Mouse (Mus musculus) limb, embryonic 15.5 days (tissue): ENCODE results near the gene Olfr320. TPM values are rescaled to one million over a fixed set of nuclear protein-coding genes. Genes with fewer than 3 reads are reported as not detected.
"Not testable (repeated sequence)": the region's sequence is repeated elsewhere in the genome, so short reads cannot be mapped to it uniquely, and the experiment has no call there.

Source experiments
- ATAC-seq: fragments of 200-750 bp; cut with Nextera tagmentation; 2 replicates; pipeline ENCODE4 v1.8.0; 2017; ENCODE audit warnings: low read depth, moderate TSS enrichment; ENCODE audit not compliant: insufficient number of reproducible peaks, low FRiP score, low TSS enrichment
- H3K27ac ChIP-seq: fragments of 300-500 bp; sonication (generic); 2 replicates; pipeline ENCODE4 v1.5.1; 2015; ENCODE audit warnings: moderate library complexity, mild to moderate bottlenecking, inconsistent platforms
- H3K27me3 ChIP-seq: fragments of 300-500 bp; sonication (generic); 2 replicates; pipeline ENCODE4 v1.6.1; 2015; ENCODE audit warnings: inconsistent platforms
- H3K36me3 ChIP-seq: fragments of 300-500 bp; sonication (generic); 2 replicates; pipeline ENCODE4 v1.6.1; 2015; ENCODE audit warnings: inconsistent platforms
- H3K4me1 ChIP-seq: fragments of 300-500 bp; sonication (generic); 2 replicates; pipeline ENCODE4 v1.6.1; 2015; ENCODE audit warnings: inconsistent platforms
- H3K4me2 ChIP-seq: fragments of 300-500 bp; sonication (generic); 2 replicates; pipeline ENCODE4 v1.6.1; 2015; ENCODE audit warnings: mild to moderate bottlenecking, inconsistent platforms
- H3K4me3 ChIP-seq: fragments of 300-500 bp; sonication (generic); 2 replicates; pipeline ENCODE4 v1.5.1; 2015; ENCODE audit warnings: mild to moderate bottlenecking, inconsistent platforms
- H3K9ac ChIP-seq: fragments of 300-500 bp; sonication (generic); 2 replicates; pipeline ENCODE4 v1.6.1; 2015; ENCODE audit warnings: inconsistent platforms
- H3K9me3 ChIP-seq: fragments of 300-500 bp; sonication (generic); 2 replicates; pipeline ENCODE4 v1.6.1; 2016; ENCODE audit warnings: inconsistent platforms
- WGBS: fragments of 180-500 bp; shearing (Covaris S2); methylation state at CpG from one replicate; pipeline ENCODE4 v1.1.7; 2015; 5-methylcytosine and 5-hydroxymethylcytosine counted together
- polyA plus RNA-seq: library from polyadenylated mRNA; unstranded; fragments of >200 nt; fragmentation: Nextera tagmentation; extraction: Ambion mirVana; gene quantifications from 2 replicates; pipeline ENCODE4 v1.2.1, GENCODE M21; 2015

Gene Olfr320
- polyA plus RNA-seq, 1 experiment from 2014 or later: not detected

GRCm38 (mm10) chr11:58698862-58699261 is 18.0 kb downstream of the Olfr320 start, which contains the start of gene Olfr319:
Gene Olfr319, plus strand, starts transcription at chr11:58699162.
- 79% methylated on average over 3 of the region's 3 CpGs for WGBS
- Histone ChIP-seq H3K4me3 (no peak within 1 kb of the TSS), H3K9ac (no peak within 1 kb of the TSS)

GRCm38 (mm10) chr11:58709086-58709485 is 28.2 kb downstream of the Olfr320 start:
- Histone ChIP-seq H3K27me3 (no peaks in the 10 kb centered on the region), H3K9me3 (no peaks in the 10 kb centered on the region), H3K4me1 (no peaks in the 10 kb centered on the region), H3K9ac (no peak overlapping the region), H3K4me2 (no peak overlapping the region), H3K36me3 (no peaks in the 10 kb centered on the region), H3K27ac (no peak overlapping the region), H3K4me3 (no peak overlapping the region)
- no peak for ATAC-seq
- 83% methylated on average over 11 of the region's 11 CpGs for WGBS

More at GRCm38 (mm10) chr11:58698862-58699261, 18.0 kb downstream of the Olfr320 start, which contains the start of gene Olfr319:
- H3K4me1 ChIP-seq: no peaks in the 10 kb centered on the region
- no peaks in the 10 kb centered on the region for H3K27me3 ChIP-seq
- H3K4me2 ChIP-seq: no peak within 1 kb of the TSS
- H3K36me3 ChIP-seq: no peaks in the 10 kb centered on the region
- H3K27ac ChIP-seq: no peak within 1 kb of the TSS
- H3K9me3 ChIP-seq: no peaks in the 10 kb centered on the region
- no peak for ATAC-seq

GRCm38 (mm10) chr11:58717723-58718122 is 36.8 kb downstream of the Olfr320 start:
- not testable (repeated sequence) for H3K36me3 ChIP-seq, H3K4me2 ChIP-seq, H3K4me1 ChIP-seq, H3K27me3 ChIP-seq, H3K9me3 ChIP-seq, H3K9ac ChIP-seq, ATAC-seq, H3K4me3 ChIP-seq, H3K27ac ChIP-seq
- WGBS: 85% methylated on average over 7 of the region's 7 CpGs

GRCm38 (mm10) chr11:58719701-58720100 is 38.8 kb downstream of the Olfr320 start:
- no peaks in the 10 kb centered on the region for H3K36me3 ChIP-seq
- H3K9ac ChIP-seq: no peak overlapping the region
- ATAC-seq: no peak
- no peaks in the 10 kb centered on the region for H3K27me3 ChIP-seq
- H3K4me1 ChIP-seq: no peaks in the 10 kb centered on the region
- no peak overlapping the region for H3K4me2 ChIP-seq
- no peak overlapping the region for H3K27ac ChIP-seq
- H3K9me3 ChIP-seq: no peaks in the 10 kb centered on the region
- H3K4me3 ChIP-seq: no peak overlapping the region
- WGBS: 79% methylated on average over 4 of the region's 4 CpGs

- ATAC-seq: no peak
- no peaks in the 10 kb centered on the region for H3K27me3 ChIP-seq
- H3K9ac ChIP-seq: no peak within 1 kb of the TSS
- H3K4me1 ChIP-seq: no peaks in the 10 kb centered on the region
- no peak within 1 kb of the TSS for H3K4me2 ChIP-seq
- H3K36me3 ChIP-seq: no peaks in the 10 kb centered on the region
- H3K27ac ChIP-seq: no peak within 1 kb of the TSS
- no peak within 1 kb of the TSS for H3K4me3 ChIP-seq
- no peaks in the 10 kb centered on the region for H3K9me3 ChIP-seq
Measured at GRCm38 (mm10) chr11:58723914-58724313, 43.0 kb downstream of the Olfr320 start, which contains the start of gene Olfr318. Gene Olfr318, minus strand, starts transcription at chr11:58724014.

- not testable (repeated sequence) for ATAC-seq, H3K36me3 ChIP-seq, H3K4me3 ChIP-seq, H3K27ac ChIP-seq, H3K4me2 ChIP-seq, H3K9me3 ChIP-seq, H3K4me1 ChIP-seq, H3K9ac ChIP-seq, H3K27me3 ChIP-seq
- 85% methylated on average over 6 of the region's 6 CpGs for WGBS
Measured at GRCm38 (mm10) chr11:58727896-58728650, 47.2 kb downstream of the Olfr320 start.

- Histone ChIP-seq H3K36me3 (no peaks in the 10 kb centered on the region), H3K27ac (no peak overlapping the region), H3K4me3 (no peak overlapping the region), H3K27me3 (no peaks in the 10 kb centered on the region), H3K9ac (no peak overlapping the region), H3K4me1 (no peaks in the 10 kb centered on the region), H3K4me2 (no peak overlapping the region), H3K9me3 (no peaks in the 10 kb centered on the region)
- WGBS: 53% methylated on average over 3 of the region's 3 CpGs
- no peak for ATAC-seq
Measured at GRCm38 (mm10) chr11:58733372-58733771, 52.5 kb downstream of the Olfr320 start.

Other genes starting within 250 kb of the Olfr320 start
- gene Gm12253, start 248.5 kb upstream of the Olfr320 start, polyA plus RNA-seq: not detected in 2 replicates
- not detected in 2 replicates for gene Lypd9, start 228.2 kb upstream of the Olfr320 start, polyA plus RNA-seq
- gene Olfr30, start 218.8 kb upstream of the Olfr320 start, polyA plus RNA-seq: not detected in 2 replicates
- not detected in 2 replicates for gene Olfr332, start 188.5 kb upstream of the Olfr320 start, polyA plus RNA-seq
- gene Olfr331, start 178.5 kb upstream of the Olfr320 start, polyA plus RNA-seq: not detected in 2 replicates
- gene Olfr330, start 146.3 kb upstream of the Olfr320 start, polyA plus RNA-seq: not detected in 2 replicates
- gene Olfr329-ps, start 134.7 kb upstream of the Olfr320 start, polyA plus RNA-seq: not detected in 2 replicates
- gene Olfr328, start 125.5 kb upstream of the Olfr320 start, polyA plus RNA-seq: not detected in 2 replicates
- not detected in 2 replicates for gene Olfr224, start 110.5 kb upstream of the Olfr320 start, polyA plus RNA-seq
- not detected in 2 replicates for gene Olfr325, start 103.4 kb upstream of the Olfr320 start, polyA plus RNA-seq
- not detected in 2 replicates for gene Olfr324, start 86.0 kb upstream of the Olfr320 start, polyA plus RNA-seq
- not detected in 2 replicates for gene 2210407C18Rik, start 65.0 kb upstream of the Olfr320 start, polyA plus RNA-seq
- not detected in 2 replicates for gene Olfr323, start 50.6 kb upstream of the Olfr320 start, polyA plus RNA-seq
- not detected in 2 replicates for gene Trim58, start 40.6 kb upstream of the Olfr320 start, polyA plus RNA-seq
- not detected in 2 replicates for gene Olfr322, start 22.3 kb upstream of the Olfr320 start, polyA plus RNA-seq
- not detected in 2 replicates for gene Olfr319, start 18.1 kb downstream of the Olfr320 start, polyA plus RNA-seq
- not detected in 2 replicates for gene Olfr318, start 42.9 kb downstream of the Olfr320 start, polyA plus RNA-seq
- not detected in 2 replicates for gene Olfr317, start 58.1 kb downstream of the Olfr320 start, polyA plus RNA-seq
- not detected in 2 replicates for gene Olfr316, start 71.6 kb downstream of the Olfr320 start, polyA plus RNA-seq
- not detected in 2 replicates for gene Olfr315, start 92.1 kb downstream of the Olfr320 start, polyA plus RNA-seq
- gene Olfr314, start 101.9 kb downstream of the Olfr320 start, polyA plus RNA-seq: not detected in 2 replicates
- not detected in 2 replicates for gene Fam183b, start 120.9 kb downstream of the Olfr320 start, polyA plus RNA-seq
- gene Olfr313, start 133.9 kb downstream of the Olfr320 start, polyA plus RNA-seq: not detected in 2 replicates
- not detected in 2 replicates for gene Olfr312, start 148.1 kb downstream of the Olfr320 start, polyA plus RNA-seq
- gene Olfr311, start 158.2 kb downstream of the Olfr320 start, polyA plus RNA-seq: not detected in 2 replicates
- 8.2 and 8.9 TPM in 2 replicates for gene Gm12258, start 166.1 kb downstream of the Olfr320 start, polyA plus RNA-seq
- gene 2810021J22Rik, start 186.1 kb downstream of the Olfr320 start, polyA plus RNA-seq: 7.2 and 9.1 TPM in 2 replicates
- 6.2 and 6.8 TPM in 2 replicates for gene Zfp39, start 223.1 kb downstream of the Olfr320 start, polyA plus RNA-seq
- gene Btnl10, start 236.8 kb downstream of the Olfr320 start, polyA plus RNA-seq: 0.19 TPM in 1 of 2 replicates, not detected in the other